Mouse (Mus musculus): ENCODE data around the gene Ankrd44.
"Not testable (repeated sequence)": the region's sequence is repeated elsewhere in the genome, so short reads cannot be mapped to it uniquely, and the experiment has no call there.

Ankrd44 gene

GRCm38 (mm10) chr1:54925971-54926771 lies at the start of gene Ankrd44:
Gene Ankrd44, minus strand, starts transcription at chr1:54926387.
- DNase-seq: peak; percentile 78

DNA sequence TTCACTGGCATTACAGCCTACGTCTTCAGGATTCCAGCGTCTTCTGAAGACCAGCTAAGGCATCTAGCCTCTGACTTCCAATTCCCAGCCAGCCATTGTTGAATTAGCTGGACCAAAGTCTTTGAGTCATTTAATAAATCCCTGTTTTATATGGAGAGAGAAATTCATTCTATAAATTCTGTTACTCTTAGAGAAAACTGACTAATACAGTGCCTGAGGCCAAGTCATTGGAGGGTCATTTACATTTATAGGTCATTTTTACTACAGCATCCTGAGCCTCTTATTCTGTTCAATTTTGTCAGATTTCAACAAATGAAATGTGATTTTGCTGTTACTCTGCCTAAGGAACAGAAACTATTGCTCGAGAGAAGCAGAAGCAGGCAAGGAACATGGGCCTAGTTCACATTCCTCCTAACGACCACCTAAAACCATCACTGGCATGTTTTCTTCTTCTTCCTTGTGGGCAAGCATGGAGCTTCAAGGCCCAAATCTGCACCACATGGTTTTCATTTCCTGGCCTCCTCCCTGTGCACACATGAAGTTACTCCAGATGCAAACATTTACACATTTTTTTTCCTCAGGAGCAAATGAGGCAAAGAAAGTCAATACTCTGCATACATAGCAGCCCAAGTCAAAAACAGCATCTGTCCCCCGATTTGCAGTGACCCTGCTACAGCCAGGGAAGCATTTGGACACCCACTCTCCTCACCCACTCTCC lies 45.7 kb upstream of the Ankrd44 start:
- DNase-seq: no peak

DNA sequence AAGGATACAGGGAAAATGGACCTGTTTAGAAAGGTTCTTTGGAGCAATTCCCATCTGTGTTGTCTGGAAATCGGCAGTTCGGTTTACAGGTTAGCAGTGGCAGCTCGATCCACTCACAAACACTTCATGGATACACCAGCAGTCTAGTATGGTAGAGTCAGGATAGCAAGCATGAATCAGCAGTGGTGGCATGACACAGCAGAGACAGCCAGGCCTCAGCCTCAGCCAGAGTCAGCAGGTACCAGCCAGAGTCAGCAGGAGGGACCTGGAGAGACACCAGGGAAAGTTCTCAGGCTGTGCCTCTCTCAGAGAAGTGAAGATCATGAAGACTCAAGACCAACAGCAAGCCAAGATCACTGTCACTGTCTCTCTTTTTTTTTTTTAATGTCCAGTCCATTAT lies 40.7 kb upstream of the Ankrd44 start:
- no peak for DNase-seq

- no peak for DNase-seq
Observed at GRCm38 (mm10) chr1:54965159-54965995, 39.2 kb upstream of the Ankrd44 start.

DNA sequence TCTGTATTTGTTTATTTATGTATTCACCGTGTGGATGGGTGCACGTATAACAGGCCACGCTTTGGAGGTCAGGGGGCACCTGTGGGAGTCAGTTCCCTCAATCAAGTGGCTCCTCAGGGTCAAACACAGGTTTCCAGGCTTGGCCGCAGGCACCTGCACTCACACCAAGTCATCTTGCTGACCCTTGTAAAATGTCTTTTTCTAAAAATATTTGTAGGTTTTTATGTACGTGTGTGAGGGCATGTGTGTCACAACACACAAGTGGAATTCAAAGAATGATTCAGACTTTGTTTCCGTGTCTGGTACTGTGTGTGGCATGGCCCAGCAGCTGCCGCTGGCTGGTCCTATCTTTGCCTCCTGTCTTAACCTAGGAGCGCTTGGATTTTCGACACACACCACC lies 35.5 kb upstream of the Ankrd44 start:
- no peak for DNase-seq

DNA sequence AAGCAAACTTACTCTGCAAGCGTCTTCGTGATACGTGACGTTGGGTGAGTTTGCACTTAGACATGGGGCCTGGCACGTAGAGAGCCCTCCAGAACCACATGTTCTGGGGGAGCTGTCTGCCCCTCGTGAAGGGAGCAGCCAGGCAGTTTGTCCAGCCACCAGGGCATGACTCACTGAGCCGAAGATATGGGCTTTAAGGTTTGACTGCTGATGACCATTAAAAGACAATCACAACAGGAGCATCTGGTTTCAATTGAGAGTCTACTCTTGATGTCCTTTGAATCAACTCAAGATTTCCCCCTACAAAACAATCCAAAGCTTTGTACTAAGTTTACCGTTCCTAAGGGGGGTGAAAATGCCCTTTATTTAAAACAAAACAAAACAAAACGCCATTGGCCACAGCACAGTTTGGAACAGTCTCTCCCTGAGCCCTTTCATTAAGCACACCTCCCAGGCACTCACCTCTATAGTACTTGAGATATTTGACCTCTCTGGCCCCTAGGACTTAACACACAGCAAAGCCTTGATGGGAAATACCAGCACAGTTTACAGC lies 34.5 kb upstream of the Ankrd44 start:
- DNase-seq: no peak

DNA sequence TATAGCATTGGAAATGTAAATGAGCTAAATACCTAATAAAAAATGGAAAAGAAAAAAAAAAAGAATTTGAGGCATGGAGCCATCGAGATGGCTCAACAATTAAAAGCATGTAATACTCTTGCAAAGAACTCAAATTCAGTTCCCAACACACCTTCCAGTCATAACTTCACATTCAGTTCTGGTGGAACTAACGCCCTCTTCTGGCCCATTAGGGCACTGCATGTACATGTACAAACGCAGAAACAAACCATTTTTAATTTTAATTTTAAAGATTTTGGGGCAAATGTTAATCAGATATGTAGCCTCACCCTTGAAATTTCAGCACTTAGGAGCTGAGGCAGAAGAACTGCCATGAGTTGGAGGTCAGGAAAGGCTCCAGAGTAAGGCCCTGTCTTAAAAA lies 32.3 kb upstream of the Ankrd44 start:
- DNase-seq: no peak

DNA sequence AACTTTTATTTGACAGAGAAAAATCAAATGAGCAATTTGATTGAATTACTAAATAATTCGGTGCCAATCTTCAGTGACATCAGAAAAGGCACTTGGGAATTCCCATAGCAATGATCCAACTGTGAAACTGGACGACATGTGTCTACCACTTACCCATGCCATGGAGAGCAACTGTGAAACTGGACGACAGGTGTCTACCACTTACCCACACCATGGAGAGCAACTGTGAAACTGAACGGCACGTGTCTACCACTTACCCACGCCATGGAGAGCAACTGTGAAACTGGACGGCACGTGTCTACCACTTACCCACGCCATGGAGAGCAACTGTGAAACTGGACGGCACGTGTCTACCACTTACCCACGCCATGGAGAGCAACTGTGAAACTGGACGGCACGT lies 30.8 kb upstream of the Ankrd44 start:
- not testable (repeated sequence) for DNase-seq

DNA sequence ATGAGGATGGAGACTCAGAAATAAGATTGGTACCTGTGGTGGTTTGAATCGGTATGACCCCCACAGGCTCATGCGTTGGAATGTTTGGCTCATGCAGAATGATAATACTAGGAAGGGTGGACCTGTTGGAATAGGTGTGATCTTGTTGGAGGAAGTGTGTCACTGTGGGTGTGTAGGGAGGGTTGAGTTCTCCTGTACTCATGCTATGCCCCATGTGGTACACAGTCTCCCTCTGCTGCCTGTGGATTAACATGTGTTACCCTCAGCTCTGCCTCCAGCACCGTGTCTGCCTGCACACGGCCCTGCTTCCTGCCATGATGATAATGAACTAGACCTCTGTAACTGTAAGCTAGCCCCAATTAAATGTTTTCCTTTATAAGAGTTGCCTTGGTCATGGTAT lies 28.7 kb upstream of the Ankrd44 start:
- no peak for DNase-seq

DNA sequence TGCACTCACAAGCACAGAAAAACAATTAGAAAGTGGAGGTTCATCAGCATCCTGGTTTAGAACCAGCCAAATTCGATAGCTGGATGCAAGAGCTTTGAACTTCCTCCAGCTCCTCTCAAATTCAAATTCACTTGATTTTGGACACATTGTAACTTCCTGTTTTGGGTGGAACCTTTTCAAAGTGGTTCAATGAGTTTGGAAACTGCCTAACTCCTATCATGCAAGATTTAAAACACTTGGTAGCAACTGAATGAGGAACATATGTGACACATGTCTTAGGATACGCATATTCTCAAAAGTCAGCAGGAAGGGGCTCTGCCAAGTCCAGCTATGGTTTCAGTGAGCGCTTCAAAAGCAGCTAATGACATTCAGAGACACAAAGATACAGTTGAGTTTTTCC lies 18.5 kb upstream of the Ankrd44 start:
- no peak for DNase-seq

DNA sequence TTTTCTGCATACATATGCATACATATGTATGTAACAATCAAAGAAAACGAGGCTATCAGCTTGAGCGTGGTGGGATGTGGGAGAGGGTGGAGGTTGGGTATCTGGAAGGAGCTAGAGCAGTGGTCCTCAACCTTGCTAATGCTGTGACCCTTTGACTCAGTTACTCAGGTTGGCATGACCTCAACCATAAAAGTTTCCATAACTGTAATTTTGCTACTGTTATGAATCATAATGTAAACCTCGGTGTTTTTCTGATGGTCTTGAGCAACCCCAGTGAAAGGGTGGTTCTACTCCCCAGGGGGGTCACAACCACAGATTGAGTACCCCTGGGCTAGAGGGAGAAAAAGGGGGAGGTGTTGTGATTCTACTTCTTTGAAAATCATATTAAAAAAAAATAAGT lies 9.3 kb upstream of the Ankrd44 start:
- no peak for DNase-seq

DNA sequence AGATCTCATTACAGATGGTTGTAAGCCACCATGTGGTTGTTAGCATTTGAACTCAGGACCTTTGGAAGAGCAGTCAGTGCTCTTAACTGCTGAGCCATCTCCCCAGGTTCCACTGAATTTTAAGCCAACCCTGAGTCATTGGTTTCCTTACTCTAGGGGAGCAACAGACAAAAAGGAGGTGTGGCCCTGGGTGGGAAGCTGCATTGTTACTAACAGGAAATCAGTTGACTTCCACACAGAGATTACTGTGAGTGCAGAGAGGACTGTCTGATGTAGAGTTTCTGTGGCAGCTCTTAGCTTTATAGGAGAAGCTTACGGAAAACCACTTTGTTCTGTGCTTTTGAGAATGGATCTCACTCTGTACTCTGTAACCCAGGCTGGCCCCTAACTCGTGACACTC lies 8.7 kb upstream of the Ankrd44 start:
- no peak for DNase-seq

GRCm38 (mm10) chr1:54933646-54934045 lies 7.5 kb upstream of the Ankrd44 start:
- no peak for DNase-seq

GRCm38 (mm10) chr1:54932456-54933115 lies 6.4 kb upstream of the Ankrd44 start:
- DNase-seq: peak; percentile 66

DNA sequence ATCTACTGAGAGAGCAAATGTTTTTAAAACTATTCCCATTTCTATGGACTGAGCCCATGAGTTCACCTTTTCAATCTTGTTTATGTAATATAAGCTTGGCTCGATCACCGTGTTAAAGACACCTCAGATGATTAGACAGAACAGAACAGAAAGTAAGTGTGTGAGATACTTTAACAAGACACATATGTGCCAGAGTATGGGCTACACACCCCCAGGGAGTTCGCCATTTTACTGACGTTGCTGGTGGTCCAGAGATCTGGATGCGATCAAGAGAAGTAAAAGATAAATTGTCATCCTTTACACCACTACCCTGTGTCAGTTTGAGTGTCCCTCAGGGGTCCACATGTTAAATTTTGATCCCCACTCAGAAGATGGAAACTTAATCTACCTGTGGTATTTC lies 5.0 kb upstream of the Ankrd44 start:
- no peak for DNase-seq

GRCm38 (mm10) chr1:54930670-54931200 lies 4.5 kb upstream of the Ankrd44 start:
- no peak for DNase-seq

GRCm38 (mm10) chr1:54925451-54925934 lies 694 bp downstream of the Ankrd44 start:
- DNase-seq: peak; percentile 42

DNA sequence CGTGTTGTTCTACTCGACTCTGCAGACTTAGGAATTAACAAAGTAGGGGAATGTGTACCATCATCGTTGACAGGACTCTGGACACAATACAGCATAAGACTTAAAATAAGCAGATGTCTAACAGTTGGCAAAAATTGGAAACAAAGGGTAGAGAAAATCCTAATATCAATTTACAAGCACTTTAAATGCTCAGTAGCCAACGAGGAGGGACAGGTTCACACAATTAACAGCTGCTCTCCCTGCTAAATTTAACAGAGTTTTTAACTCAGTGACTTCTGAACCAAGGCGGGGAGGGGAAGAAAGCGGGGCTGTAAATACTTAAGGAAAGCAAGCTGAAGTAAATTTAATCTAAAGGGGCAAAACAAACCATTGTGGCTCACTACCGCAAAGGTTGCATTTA lies 1.4 kb downstream of the Ankrd44 start:
- DNase-seq: no peak

- DNase-seq: peak; percentile 18
Observed at GRCm38 (mm10) chr1:54924309-54924685, 1.9 kb downstream of the Ankrd44 start.

DNA sequence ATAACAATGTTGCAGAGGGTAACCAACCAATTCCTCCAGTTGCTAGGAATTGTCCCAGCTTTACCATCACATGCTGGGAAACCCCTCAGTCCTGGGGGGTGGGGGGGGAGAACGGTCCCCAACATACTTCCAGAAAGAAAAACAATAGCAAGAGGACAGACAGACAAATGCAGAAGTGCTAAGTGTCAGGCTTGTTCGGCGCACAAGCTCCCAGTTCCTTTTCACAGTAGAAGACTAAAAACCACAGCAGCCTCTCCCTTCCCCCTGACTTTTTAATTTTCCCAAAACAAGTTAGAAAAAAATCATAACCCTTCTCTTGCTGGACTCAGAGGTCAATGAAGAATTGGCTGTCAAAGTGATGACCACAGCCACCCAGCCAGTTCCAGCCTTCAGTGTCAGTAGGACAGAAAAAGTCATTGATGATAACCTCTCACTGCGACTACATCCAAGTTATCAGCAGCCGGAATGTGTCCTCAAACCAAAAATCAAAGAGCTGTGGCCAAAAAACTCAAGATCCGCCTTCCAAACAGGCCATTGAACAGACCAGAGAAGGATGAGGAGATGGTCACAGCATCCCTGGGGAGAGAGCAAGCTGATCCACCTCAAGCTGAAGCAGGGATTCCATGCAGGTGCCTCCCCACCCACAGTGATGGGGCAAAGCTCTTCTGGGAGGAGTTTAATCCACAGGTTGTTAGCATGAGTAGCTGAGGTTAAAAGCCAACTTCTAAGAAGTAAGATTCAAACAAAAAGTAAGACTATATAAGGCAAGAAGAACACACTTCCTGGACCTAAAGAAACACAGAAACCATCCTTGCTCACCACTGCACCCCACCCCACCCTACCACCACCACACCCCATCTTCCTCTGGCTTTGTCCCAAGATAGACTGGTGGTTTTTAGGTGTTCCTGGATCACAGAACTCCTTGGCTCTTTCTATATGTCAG lies 2.5 kb downstream of the Ankrd44 start:
- peak; percentile 34 for DNase-seq

DNA sequence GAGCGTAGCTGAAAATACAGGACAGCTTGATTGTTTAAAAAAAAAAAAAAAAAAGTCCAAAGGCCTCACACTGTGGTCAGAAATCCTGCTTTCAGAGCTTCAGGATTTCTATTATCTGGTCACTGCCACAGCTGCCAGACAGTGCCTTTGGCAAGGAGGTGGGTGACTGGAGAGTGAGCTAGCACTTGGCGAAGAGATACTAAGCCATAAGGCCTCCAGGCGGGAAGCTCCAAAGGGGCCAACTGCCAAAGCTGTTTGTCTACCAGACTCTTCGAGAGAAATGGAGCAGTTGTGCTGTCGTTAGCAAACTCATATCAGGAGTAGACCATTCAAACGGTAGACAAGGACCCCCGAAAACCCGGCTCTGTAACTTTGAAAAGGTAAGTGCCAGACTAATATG lies 3.5 kb downstream of the Ankrd44 start:
- peak; percentile 92 for DNase-seq
